Comparison of ENCODE assay signal across 20 mouse cellular contexts in the genomic region with DNA sequence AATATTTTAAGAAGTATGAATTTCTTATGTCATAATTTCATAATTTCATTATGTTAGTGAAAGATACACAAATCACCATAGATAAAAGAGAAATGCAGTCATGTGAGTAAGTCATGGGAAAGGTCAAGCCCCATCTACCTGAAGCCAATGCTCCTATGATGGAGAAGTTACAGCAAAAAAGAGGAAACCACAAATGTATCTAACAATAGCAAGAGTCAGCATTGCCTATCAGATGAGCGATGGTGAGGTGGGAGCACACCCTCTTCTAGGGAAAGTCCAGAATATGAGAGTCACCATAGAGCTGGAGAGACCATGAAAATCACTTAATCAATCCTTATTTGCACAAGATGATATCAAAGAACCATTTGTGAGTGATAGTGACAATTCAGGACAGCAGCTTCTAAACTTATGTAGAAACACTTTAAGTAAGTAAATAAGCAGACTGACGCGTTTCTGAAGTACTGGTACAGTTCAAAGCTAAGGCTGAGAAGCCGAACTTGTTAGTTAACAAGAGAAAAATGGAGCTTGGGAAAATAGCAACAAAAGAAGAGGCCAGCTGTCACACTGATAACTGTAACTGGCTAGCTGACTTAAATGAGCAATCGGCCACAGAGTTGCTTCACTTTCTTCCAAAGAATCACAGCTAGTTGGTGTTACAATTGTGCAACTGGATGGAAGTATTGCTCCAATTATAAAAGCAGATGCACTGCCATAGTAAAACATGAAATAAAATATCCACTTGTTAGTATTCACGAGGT. TPM values are rescaled to one million over a fixed set of nuclear protein-coding genes. Genes with fewer than 3 reads are reported as not detected.
DNase-seq lines count a peak whose midpoint lies in the region; ATAC-seq lines count a peak whose summit lies in the region.
"Had no signal": no experiment of that assay in that cellular context is flagged by ENCODE, and none has a peak within 500 bp of the region (broad histone marks: within the 10 kb centered on the region; RNA-seq: fewer than 3 reads in every experiment).

No protein-coding gene starts in this region.

- no peaks in the 10 kb centered on the region for H3K27me3 ChIP-seq in lung, embryonic 16.5 days (ENCODE audit: control insufficient read depth, insufficient read depth, low read depth, low read length)
- H3K27me3 ChIP-seq in forebrain, embryonic 16.5 days (replicated peaks; ENCODE audit: control insufficient read depth, insufficient read depth, low read length), result no peaks in the 10 kb centered on the region
- H3K27me3 ChIP-seq: embryonic facial prominence, embryonic 13.5 days; heart, embryonic 13.5 days; hindbrain, embryonic 12.5 days had no signal

- no peak overlapping the region for H3K4me2 ChIP-seq in lung, embryonic 16.5 days (ENCODE audit: low read depth, low read length)
- H3K4me2 ChIP-seq in forebrain, embryonic 16.5 days (ENCODE audit: low read length), result no peak overlapping the region
- H3K4me2 ChIP-seq: embryonic facial prominence, embryonic 13.5 days; heart, embryonic 13.5 days; hindbrain, embryonic 12.5 days had no signal

- peak; percentile 86 for ATAC-seq in lung, embryonic 16.5 days (ENCODE audit: low read depth)
- ATAC-seq in forebrain, embryonic 16.5 days, result no peak
- no peak for ATAC-seq in megakaryocyte, adult 5-6 weeks (ENCODE audit: poor library complexity, severe bottlenecking)
- ATAC-seq: forebrain, embryonic 14.5 days; hindbrain, embryonic 16.5 days; inflammation-experienced regulatory T-cells, adult 6 months had no signal

- no peaks in the 10 kb centered on the region for H3K4me1 ChIP-seq in lung, embryonic 16.5 days (replicated peaks; ENCODE audit: control insufficient read depth, insufficient read depth, low read length)
- no peaks in the 10 kb centered on the region for H3K4me1 ChIP-seq in forebrain, embryonic 16.5 days (replicated peaks; ENCODE audit: control insufficient read depth, insufficient read depth, low read length)
- H3K4me1 ChIP-seq: embryonic facial prominence, embryonic 13.5 days; forebrain, embryonic 10.5 days; heart, embryonic 13.5 days; hindbrain, embryonic 12.5 days had no signal

- 26% methylated on average over 6 of the region's 6 CpGs for WGBS in lung, embryonic 16.5 days
- 80% methylated on average over 6 of the region's 6 CpGs for WGBS in forebrain, embryonic 16.5 days

- H3K9ac ChIP-seq in lung, embryonic 16.5 days (ENCODE audit: low read length), result no peak overlapping the region
- no peak overlapping the region for H3K9ac ChIP-seq in forebrain, embryonic 16.5 days (replicated peaks; ENCODE audit: low read depth, low read length)
- H3K9ac ChIP-seq: embryonic facial prominence, embryonic 13.5 days; heart, embryonic 13.5 days; hindbrain, embryonic 12.5 days had no signal

- no peaks in the 10 kb centered on the region for H3K9me3 ChIP-seq in lung, embryonic 16.5 days (ENCODE audit: control insufficient read depth, low read length)
- no peaks in the 10 kb centered on the region for H3K9me3 ChIP-seq in forebrain, embryonic 16.5 days (ENCODE audit: control insufficient read depth, low read length)
- H3K9me3 ChIP-seq: embryonic facial prominence, embryonic 13.5 days; forebrain, embryonic 10.5 days; hindbrain, embryonic 12.5 days had no signal

- no peak for DNase-seq in lung, postnatal 4 days
- DNase-seq in adipocyte (ENCODE audit: low spot score), result peak; percentile 53
- DNase-seq in fat pad, adult 2 months (ENCODE audit: extremely low read depth, low read depth, low spot score), result peak; percentile 16
- peak; percentile 39 for DNase-seq in lung, postnatal 36 days
- DNase-seq: adrenal gland, postnatal 10 days; cerebellum, adult 11-12 months; cerebellum, adult 9-10 months; cerebellum, postnatal 25 days; gastrocnemius, postnatal 36 days; heart, postnatal 36 days had no signal

- H3K4me3 ChIP-seq in lung, embryonic 16.5 days (ENCODE audit: low read length), result no peak overlapping the region
- H3K4me3 ChIP-seq in forebrain, embryonic 16.5 days (replicated peaks; ENCODE audit: low read length), result no peak overlapping the region
- H3K4me3 ChIP-seq: embryonic facial prominence, embryonic 13.5 days; forebrain, embryonic 10.5 days; heart, embryonic 13.5 days; hindbrain, embryonic 12.5 days had no signal

- H3K36me3 ChIP-seq in lung, embryonic 16.5 days (ENCODE audit: control insufficient read depth, insufficient read depth, low read length), result no peaks in the 10 kb centered on the region
- H3K36me3 ChIP-seq in forebrain, embryonic 16.5 days (ENCODE audit: control insufficient read depth, insufficient read depth), result no peaks in the 10 kb centered on the region
- H3K36me3 ChIP-seq: embryonic facial prominence, embryonic 13.5 days; forebrain, embryonic 10.5 days; heart, embryonic 13.5 days; hindbrain, embryonic 12.5 days had no signal

- H3K27ac ChIP-seq in lung, embryonic 16.5 days (ENCODE audit: low read length), result 0 out of 2 replicates have a peak overlapping the region, but pooled peaks have one; percentile 46
- H3K27ac ChIP-seq in forebrain, embryonic 16.5 days (ENCODE audit: low read length), result no peak overlapping the region
- H3K27ac ChIP-seq: embryonic facial prominence, embryonic 13.5 days; forebrain, embryonic 10.5 days; heart, embryonic 13.5 days; hindbrain, embryonic 12.5 days had no signal

RNA-seq across cellular contexts. Expression of a gene that starts 36.2 kb away (rescaled TPM):
- polyA plus RNA-seq in lung, embryonic 16.5 days (2015; fragmentation: Nextera tagmentation; extraction: Ambion mirVana), result 127 and 131 TPM in 2 replicates
- polyA plus RNA-seq in forebrain, embryonic 16.5 days (2015; fragmentation: Nextera tagmentation; extraction: Ambion mirVana), result 17.5 and 19.9 TPM in 2 replicates
- total RNA-seq in megakaryocyte, adult 5-6 weeks (2015), result 0.09 TPM in 1 of 2 replicates, not detected in the other
- 0.04 TPM in 2 replicates for total RNA-seq in megakaryocyte, adult 5-6 weeks (2017)
- polyA plus RNA-seq: inflammation-experienced regulatory T-cells, adult 6 months had no signal

Comparison
In these comparisons a context has a peak if more than half of its experiments do, and no peak if none do; other contexts are left out.
1. DNase-seq: peak in adipocyte (single experiment), fat pad, adult 2 months (single experiment) and lung, postnatal 36 days (single experiment); none in lung, postnatal 4 days (0 of 2).